Mouse (Mus musculus): Measurements from ENCODE around the gene Trim30d.
"Not testable (repeated sequence)": the region's sequence is repeated elsewhere in the genome, so short reads cannot be mapped to it uniquely, and the experiment has no call there.

Trim30d gene

DNA sequence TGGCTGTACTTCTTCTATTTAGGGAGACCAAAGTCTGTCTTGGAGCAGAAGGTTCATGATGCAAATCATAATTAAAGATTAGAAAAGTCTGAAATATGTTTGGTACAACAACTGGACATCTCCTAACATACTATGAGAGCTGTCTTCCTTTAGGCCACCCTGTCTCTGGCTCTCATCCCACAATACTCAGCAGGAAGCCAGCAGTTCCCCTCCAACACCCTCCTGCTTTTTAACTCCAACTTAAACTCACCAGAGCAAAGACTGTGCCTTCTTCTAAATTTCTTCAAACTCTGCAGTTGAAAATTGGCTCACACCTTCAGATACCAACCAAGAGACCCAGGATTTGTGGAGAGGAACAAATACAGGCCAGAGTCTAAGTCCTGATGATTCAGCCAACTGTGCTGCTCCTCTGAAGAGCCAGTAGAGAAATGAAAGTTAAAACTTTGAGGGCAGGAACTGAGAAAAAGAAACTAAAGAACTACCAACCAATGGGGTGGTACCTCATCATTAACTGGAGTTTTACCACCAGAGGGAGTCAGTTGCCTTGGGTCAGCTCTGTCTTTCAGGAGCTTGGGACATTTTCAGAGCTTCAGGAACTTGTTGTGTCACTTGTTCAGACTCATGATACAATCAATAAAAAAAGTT lies at the start of gene Trim30d:
Gene Trim30d, minus strand, starts transcription at position 429 of the 645 bp plus-strand sequence.
- not testable (repeated sequence) for DNase-seq

DNA sequence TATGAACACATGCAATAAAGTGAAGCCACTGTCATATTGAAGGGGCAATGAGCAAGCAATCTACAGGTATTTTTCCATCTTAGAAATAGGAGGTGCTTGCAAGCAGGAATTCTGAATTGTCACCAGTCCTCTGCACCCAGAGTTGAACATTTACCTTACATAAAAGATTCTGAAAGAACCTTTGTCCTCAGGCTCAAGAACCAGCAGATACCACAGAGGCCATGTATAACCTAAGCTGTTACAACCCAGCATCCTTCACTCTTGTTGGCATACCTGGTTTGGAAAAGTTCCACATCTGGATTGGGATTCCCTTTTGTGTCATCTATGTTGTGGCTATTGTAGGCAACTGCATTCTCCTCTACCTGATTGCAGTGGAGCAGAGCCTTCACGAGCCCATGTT lies 45.1 kb upstream of the Trim30d start:
- DNase-seq = no peak

DNA sequence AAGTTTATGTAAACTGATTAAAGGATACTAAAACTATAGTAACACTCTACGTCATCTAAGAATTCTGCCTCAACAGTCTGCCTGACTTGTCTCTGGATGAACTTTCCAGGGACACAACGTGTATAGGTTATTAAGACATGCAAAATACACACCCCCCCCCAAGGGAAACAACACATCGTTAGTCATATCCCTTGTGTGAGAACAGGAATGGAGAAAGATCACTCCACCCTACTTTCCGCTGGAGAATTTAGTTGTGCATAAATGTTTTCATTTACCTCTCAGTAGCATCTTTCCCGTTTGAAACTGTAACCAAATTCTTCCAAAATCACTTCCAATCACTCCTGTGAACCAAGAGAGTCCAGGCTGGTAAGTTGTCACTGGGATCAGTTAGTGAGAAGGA lies 42.2 kb upstream of the Trim30d start, which contains the start of gene Olfr651:
Gene Olfr651, plus strand, starts transcription at position 301 of the 400 bp plus-strand sequence.
- no peak for DNase-seq

DNA sequence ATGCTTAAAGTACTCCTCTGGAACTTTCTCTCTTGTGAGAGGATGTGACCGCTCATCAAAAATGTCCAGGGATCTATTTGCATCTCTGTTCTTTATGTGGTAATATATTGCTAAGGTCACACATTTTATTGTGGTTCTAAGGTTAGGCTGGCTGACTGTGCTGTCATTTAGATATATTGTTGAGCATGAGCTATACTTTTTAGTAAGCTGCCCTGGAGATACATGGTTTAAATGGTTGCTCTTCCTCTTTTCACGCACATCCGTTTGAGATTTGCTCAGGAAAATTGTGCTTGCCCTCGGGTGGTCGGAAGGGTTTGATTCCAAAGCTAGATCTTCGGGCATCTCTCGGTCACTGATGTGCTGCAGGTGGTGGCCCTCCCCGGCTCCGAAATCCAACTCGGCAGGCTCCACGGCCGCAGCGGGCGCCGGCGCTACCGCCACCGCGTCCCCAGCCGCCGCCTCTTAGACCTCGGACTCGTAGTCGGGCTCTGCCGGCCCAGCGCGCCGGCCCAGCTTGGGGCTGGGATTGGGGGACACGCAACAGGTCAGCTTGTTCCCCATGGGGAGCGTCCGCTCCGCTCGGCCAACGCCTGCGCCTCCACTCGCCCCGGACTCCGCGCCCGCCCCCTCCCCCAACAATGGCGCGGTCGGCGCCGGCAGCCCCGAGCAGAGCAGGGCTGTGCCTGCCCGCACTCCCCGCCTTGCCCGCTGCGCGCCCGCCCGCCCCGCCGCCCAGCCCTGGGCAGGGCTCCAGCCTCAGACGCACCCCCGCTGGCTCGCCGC lies 5.9 kb downstream of the Trim30d start:
- DNase-seq = peak; percentile 30

DNA sequence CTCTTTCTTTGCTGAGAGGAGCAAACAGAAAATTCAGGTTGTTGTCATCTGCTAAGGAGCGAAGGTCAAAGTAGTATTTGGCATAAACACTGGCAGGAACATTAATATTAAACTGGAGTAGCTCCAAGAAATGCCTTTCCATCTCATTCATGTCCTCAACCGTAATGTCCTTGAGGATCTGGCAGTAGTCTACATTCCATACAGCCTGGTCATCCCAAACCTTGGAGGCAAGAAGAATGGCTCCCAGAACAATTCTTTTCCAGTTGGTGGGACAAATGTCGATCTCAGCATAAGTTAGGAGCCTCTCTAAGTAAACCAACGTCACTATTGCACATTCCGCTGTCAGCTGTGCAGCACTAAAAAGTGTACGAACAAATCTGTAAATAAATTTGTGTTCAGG lies 6.5 kb downstream of the Trim30d start:
- DNase-seq = not testable (repeated sequence)

DNA sequence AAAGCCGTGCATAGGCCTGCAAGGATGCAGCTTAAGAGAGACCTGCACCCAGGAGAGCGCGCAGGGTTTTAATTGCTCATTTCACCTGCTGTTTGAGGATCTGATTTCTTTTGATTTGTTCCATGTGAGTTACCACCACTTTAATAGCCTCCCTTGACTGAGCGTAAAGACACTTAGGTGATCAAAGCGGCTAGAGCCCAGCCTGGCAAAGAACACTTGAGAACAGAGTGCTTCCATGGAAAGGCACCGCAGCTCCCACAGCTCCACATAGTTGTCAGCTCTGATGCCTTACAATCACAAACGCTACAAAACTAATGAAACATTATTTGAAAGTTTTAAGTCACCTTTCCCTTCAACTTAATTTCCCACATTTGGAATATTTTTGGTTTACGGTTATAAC lies 8.2 kb downstream of the Trim30d start:
- not testable (repeated sequence) for DNase-seq

DNA sequence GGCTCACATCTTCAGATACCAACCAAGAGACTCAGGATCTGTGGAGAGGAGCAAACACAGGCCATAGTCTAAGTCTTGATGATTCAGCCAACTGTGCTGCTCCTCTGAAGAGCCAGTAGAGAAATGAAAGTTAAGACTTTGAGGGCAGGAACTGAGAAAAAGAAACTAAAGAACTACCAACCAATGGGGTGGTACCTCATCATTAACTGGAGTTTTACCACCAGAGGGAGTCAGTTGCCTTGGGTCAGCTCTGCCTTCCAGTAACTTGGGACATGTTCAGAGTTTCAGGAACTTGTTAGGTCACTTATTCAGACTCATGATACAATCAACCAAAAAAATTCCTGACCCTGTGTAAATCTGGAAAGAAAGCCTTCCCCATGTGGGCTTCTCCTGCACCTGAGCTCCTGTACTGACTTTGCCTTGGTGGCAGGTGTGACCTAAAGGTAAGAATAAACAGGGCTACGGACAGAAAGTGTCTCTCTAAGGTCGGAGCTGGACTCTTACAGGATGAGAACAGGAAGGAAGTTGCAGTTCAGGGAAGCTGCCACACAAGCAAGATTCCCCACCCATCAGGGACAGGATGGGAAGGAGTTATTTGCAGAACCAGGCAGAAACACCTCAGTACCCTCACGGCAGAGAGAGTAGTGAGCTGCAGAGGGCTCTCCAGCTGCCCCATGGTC lies 42.4 kb downstream of the Trim30d start, which contains the start of gene Trim30a:
Gene Trim30a, minus strand, starts transcription at position 129 of the 680 bp plus-strand sequence.
- no peak for DNase-seq

DNA sequence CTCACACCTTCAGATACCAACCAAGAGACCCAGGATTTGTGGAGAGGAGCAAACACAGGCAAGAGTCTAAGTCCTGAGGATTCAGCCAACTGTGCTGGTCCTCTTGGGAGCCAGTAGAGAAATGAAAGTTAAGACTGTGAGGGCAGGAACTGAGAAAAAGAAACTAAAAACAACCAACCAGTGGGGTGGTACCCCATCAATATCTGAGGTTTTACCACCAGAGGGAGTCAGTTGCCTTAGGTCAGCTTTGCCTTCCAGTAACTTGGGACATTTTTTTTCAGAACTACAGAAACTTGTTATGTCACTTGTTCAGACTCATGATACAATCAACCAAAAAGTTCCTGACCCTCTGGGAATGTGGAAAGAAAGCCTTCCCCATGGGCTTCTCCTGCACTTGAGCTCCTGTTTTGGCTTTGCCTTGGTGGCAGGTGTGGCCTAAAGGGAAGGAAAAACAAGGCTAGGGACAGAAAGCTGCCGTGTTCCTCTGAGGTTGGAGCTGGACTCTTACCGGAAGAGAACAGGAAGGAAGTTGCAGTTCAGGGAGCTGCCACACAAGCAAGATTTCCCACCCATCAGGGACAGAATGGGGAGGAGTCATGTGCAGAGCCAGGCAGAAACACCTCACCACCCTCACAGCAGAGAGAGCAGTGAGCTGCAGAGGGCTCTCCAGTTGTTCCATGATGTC lies 61.5 kb downstream of the Trim30d start:
- peak; percentile 7 for DNase-seq
